Mouse (Mus musculus): Measurements from ENCODE around the gene Rprd1b. TPM values are rescaled to one million over a fixed set of nuclear protein-coding genes. Genes with fewer than 3 reads are reported as not detected.
A peak's percentile ranks its signal among the peaks of the same experiment; 100 is the strongest.

Rprd1b gene
- total RNA-seq (2021) = 10 to 100 TPM; 74.0 to 79.9 TPM
- long read RNA-seq, experiment 1, full-length matches to known transcripts = 17 of 54 reads
- long read RNA-seq, experiment 1, partial matches to known transcripts = 34 of 54 reads
- long read RNA-seq, experiment 1, other reads (novel, unspliced or antisense) = 3 of 54 reads
- long read RNA-seq, experiment 2, full-length matches to known transcripts = 9 of 39 reads
- long read RNA-seq, experiment 2, partial matches to known transcripts = 0 of 39 reads
- long read RNA-seq, experiment 2, other reads (novel, unspliced or antisense) = 30 of 39 reads

- peak; percentile 94 to 95 for DNase-seq (ENCODE audit: low spot score in 2 of 2)
Observed at GRCm38 (mm10) chr2:158028354-158028863, at the start of gene Rprd1b, which contains the start of gene Tti1. Gene Rprd1b (plus strand): TSS chr2:158028497. Gene Tti1 (minus strand): TSS chr2:158028433.

DNA sequence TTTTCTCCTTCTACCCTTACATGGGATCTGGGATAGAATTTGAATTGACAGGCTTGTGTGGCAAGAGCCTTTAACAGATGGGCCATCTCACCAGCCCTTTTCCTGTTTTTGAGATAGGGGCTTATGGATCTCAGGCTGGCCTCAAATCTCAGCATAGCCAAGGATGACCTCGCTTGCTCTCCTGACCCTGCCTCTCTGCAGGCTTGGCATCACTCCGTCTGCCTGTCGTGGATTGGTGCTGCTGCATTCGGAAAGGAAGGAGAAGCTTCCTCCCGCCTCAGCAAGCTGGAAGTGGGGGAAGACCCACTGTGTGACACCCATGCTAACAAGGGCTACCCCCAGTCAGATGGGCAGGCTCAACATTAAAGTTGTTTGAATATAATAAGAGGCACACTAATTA is 49.1 kb upstream of the Rprd1b start:
- DNase-seq (ENCODE audit: low spot score in 2 of 2) = no peak

DNA sequence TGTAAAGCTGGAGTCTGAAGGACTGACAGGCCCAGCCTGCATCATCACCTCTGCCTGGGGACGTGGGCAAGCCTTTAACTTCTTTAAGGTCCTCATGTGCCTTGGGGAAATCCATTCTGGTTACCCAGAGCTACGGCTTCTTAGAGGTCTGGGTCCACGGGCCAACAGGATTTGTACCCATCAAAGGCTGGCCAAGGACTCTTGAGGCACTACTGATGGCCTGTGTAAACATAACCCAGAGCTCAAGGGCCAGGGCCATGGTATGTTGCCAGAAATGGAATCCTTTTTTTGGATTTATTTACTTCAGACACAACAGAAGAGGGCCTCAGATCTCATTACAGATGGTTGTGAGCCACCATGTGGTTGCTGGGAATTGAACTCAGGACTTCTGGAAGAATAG is 45.6 kb upstream of the Rprd1b start:
- DNase-seq (ENCODE audit: low spot score in 2 of 2) = no peak

GRCm38 (mm10) chr2:157983276-157983675 is 45.0 kb upstream of the Rprd1b start:
- DNase-seq (ENCODE audit: low spot score in 2 of 2) = no peak

DNA sequence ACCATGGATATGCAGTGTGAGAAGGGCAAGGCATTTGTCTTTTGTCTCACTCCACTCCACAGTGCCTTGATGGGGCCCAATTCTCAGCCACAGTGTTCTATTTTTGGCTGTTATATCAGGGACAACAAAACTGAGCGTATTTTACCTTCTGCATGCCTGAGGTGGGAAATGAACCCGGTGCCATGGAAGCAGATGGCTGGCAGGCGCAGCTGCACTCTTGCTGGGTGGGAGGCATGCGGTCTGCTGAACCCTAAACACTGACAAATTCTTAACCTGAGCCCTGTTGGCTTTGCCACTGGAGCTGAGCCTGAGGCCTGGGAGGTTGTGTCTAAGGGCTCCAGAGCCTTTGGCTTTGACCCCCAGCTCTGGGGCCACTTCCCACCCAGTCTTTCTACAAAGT is 42.7 kb upstream of the Rprd1b start:
- no peak for DNase-seq (ENCODE audit: low spot score in 2 of 2)

- no peak for DNase-seq (ENCODE audit: low spot score in 2 of 2)
Observed at GRCm38 (mm10) chr2:157986235-157986634, 42.1 kb upstream of the Rprd1b start.

DNA sequence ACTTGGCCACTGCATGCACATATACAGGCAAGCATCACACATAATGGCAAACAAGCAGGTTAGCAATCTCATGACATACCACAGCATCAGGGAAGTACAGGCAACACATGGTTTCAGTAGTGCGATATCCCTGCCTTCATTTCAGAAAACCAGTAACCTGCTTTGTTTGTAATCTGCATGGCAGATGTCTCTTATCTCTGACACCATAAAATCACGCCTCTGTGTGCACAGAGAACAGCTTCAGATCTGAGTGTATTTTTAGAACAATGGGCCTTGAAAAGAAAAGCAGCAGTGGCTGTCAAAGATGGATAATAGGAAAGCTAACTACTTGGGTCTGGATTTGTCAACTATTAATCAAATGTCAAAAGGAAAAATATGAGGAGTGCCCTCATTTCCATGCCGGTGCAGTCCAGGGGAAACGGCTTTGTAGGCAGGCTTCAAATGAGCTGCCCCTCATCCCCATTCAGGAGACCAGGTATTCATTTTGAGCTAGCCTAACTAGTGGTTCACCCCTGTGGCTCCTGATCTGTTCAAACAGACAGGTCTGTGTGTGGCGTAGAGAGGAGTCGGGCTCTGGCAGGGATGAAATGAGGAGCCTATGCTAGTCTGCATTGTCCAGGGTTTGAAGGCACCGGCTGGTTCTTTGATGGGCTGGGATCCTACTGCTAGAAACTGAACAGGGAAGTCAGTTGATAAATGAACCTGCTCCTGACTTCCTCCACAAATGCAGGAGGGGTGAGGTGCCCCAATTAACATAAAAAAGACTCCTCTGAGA is 39.7 kb upstream of the Rprd1b start:
- DNase-seq (ENCODE audit: low spot score in 2 of 2) = no peak

DNA sequence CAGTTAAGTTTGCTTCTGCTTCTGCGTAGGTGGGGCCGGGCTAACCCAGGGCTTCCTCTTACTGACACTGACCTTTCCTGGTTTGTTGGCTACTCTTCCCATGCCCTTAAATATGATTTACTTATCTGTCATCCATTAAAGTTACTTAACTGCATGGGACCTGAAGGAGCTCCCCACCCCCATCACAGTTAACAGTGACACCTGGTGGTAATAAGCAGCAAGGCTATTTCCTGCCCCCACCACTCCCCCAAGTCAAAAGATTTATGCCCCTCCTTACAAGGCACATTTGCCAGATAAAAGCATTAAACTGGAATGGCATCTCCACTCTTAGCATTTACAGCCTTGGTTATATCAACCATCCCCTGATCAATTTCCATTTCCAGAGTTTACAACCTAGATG is 38.4 kb upstream of the Rprd1b start:
- no peak for DNase-seq (ENCODE audit: low spot score in 2 of 2)

DNA sequence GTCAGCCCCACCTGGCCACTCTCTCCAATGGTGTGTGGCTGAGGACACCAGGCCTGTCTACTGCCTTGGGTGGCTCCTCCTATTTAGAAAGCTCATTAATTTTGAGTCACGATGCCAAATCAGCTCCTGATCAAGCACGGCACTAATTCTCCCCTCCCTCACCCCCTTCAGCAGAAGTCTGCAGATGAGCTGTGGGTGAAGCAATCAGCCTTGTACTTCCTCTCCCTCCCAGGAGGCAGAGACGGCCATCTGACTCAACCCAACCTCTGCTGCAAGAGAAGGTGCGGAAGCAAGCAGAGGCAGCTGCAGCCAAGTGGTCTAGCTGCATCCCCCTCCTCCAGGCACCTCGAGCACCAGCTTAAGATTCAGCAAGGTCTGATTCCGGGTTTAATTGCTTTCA is 37.3 kb upstream of the Rprd1b start:
- DNase-seq (ENCODE audit: low spot score in 2 of 2) = no peak

DNA sequence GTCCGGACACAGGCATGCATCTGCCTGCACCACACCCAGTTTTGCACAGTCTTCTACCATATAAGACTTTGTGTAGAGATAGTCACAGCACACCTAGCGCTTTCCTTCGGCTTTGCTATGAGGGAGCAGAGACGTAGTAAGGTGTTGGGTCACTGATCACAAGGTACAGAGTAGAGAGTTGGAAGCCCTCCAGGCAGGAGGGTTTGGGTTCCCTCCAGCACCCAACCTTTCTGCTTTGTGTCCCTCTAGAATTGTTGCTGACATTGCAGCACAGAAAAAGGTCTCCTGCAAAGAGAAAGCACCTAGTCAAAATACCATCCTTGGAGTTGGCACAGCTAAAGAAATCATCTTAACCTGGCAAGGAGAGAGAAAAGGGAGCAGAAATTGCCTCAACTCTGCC is 35.8 kb upstream of the Rprd1b start:
- DNase-seq (ENCODE audit: low spot score in 2 of 2) = no peak

GRCm38 (mm10) chr2:157998817-157999216 is 29.5 kb upstream of the Rprd1b start:
- no peak for DNase-seq (ENCODE audit: low spot score in 2 of 2)

- DNase-seq (ENCODE audit: low spot score in 2 of 2) = no peak
Observed at GRCm38 (mm10) chr2:158004620-158005019, 23.7 kb upstream of the Rprd1b start.

DNA sequence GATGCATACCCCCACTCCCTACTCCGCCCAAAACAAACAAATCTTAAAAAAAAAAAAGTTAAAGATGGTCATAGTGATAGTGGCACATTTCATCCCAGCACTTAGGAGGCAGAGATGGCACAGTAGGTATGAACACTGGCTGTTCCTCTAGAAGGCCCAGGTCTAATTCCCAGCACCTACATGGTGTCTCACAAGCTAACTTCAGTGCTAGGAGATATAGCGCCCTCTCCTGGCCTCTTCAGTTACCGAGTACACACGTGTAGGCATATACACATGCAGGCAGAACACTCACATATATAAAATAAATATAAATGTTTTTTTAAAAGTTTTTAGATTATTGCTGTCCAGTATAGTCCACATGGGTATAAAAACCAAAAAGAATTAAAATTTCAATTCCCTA is 22.7 kb upstream of the Rprd1b start:
- no peak for DNase-seq (ENCODE audit: low spot score in 2 of 2)

GRCm38 (mm10) chr2:158009373-158009772 is 18.9 kb upstream of the Rprd1b start:
- no peak for DNase-seq (ENCODE audit: low spot score in 2 of 2)

GRCm38 (mm10) chr2:158012608-158013007 is 15.7 kb upstream of the Rprd1b start:
- DNase-seq (ENCODE audit: low spot score in 2 of 2) = no peak

DNA sequence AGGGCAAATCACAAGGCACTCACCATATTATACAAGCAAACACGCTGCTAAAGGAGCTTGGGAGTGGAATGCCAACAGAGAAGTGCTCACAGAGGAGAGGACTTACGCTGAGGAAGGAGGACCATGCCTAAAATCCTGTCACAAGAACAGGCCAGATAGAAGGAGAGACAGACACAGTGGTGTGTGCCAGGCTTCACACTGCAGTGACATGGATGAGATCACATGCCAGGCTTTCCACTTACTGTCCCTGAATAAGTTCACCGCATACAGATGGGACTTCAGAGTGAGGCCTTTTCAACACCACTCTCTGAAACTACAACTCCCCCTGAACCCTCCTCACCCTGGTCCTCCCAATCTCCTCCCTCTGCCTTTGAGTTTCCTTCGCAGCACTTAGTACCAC is 11.0 kb upstream of the Rprd1b start:
- no peak for DNase-seq (ENCODE audit: low spot score in 2 of 2)

GRCm38 (mm10) chr2:158027855-158028353 is 393 bp upstream of the Rprd1b start:
- no peak for DNase-seq (ENCODE audit: low spot score in 2 of 2)

GRCm38 (mm10) chr2:158030007-158030406 is 1.7 kb downstream of the Rprd1b start:
- no peak for DNase-seq (ENCODE audit: low spot score in 2 of 2)

DNA sequence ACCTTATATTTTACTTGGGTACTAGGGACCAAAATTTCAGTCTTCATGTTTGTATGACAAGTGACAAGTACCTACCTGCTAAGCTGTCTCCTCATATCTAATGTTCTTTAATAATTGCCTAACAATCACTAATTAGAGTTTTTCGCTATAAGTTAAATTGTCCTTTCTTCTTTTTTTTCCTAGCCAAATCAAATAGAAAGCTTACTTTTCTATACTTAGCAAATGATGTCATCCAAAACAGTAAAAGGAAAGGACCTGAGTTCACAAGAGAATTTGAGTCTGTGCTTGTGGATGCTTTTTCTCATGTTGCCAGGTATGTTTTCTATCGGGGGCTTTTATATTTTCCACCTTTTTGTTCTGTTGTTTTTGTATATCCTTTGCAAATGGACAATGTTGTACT is 7.5 kb downstream of the Rprd1b start:
- DNase-seq (ENCODE audit: low spot score in 2 of 2) = no peak

GRCm38 (mm10) chr2:158036408-158036807 is 8.1 kb downstream of the Rprd1b start:
- no peak for DNase-seq (ENCODE audit: low spot score in 2 of 2)

DNA sequence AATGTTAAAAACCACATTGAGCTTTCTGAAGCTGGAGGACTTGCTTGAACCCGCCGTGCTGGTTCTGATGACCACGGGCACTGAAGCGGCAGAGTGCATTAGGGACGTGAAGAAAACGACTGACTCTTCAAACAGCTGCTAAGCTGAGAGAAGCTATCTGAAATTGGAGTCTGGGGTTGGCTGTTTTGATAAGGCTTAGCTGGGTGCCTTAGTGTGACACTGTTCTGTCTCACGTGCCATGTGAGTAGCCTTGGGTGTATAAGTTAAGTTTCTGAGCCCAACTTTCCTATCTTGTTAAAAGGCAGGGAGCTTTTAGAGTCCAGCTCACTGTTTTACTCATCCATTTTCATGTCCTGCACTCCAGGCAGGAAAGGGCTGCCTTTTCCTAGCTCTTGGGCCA is 8.7 kb downstream of the Rprd1b start:
- no peak for DNase-seq (ENCODE audit: low spot score in 2 of 2)

DNA sequence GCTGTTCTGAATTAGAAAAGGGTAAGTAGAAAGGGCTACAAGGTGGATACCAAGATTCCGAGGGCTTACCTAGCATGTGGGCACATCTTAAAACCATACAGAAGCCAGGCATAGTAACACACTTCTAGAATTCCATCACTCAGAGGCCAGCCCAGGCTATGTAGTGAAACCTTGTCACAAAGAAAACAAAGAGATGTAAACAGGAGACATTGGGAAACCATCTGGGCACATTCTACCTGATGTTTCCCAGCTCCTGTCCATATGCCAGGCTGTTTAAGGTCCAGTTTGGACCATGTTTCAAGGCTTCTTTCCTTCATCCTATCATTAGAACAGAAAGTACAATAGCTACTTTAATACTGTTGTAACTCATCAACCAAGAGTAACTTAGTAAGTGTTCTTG is 9.3 kb downstream of the Rprd1b start:
- no peak for DNase-seq (ENCODE audit: low spot score in 2 of 2)
